In genomic region chr11:17811829-17812559, GRCm38 (mm10) we compare ENCODE assay signal across 19 mouse cellular contexts.
DNase-seq lines count a peak whose midpoint lies in the region; ATAC-seq and TF ChIP-seq lines count a peak whose summit lies in the region.
"Had no signal": no experiment of that assay in that cellular context is flagged by ENCODE, and none has a peak within 500 bp of the region (broad histone marks: within the 10 kb centered on the region; RNA-seq: fewer than 3 reads in every experiment).

No protein-coding gene starts in this region.

- H3K27me3 ChIP-seq in lung, embryonic 14.5 days (ENCODE audit: insufficient read depth, low read length) = no peaks in the 10 kb centered on the region
- no peaks in the 10 kb centered on the region for H3K27me3 ChIP-seq in hindbrain, embryonic 12.5 days
- H3K27me3 ChIP-seq in hindbrain, embryonic 15.5 days = no peaks in the 10 kb centered on the region
- no peaks in the 10 kb centered on the region for H3K27me3 ChIP-seq in midbrain, postnatal 0 days (ENCODE audit: insufficient read depth, low read length)
- H3K27me3 ChIP-seq in liver, embryonic 12.5 days (replicated peaks) = no peaks in the 10 kb centered on the region
- H3K27me3 ChIP-seq: embryonic facial prominence, embryonic 15.5 days; limb, embryonic 13.5 days; megakaryocyte, embryonic 14.5 days; stomach, embryonic 15.5 days had no signal

- H3K27ac ChIP-seq in lung, embryonic 14.5 days (ENCODE audit: low read depth) = no peak overlapping the region
- H3K27ac ChIP-seq in hindbrain, embryonic 12.5 days = no peak overlapping the region
- no peak overlapping the region for H3K27ac ChIP-seq in hindbrain, embryonic 15.5 days (replicated peaks)
- no peak overlapping the region for H3K27ac ChIP-seq in midbrain, postnatal 0 days (ENCODE audit: low read depth, low read length)
- no peak overlapping the region for H3K27ac ChIP-seq in liver, embryonic 12.5 days
- H3K27ac ChIP-seq: embryonic facial prominence, embryonic 15.5 days; limb, embryonic 13.5 days; stomach, embryonic 15.5 days had no signal

- no peak for ATAC-seq in lung, embryonic 14.5 days (ENCODE audit: insufficient read depth)
- peak; percentile 78 for ATAC-seq in hindbrain, embryonic 12.5 days (ENCODE audit: low FRiP score)
- ATAC-seq in hindbrain, embryonic 15.5 days (ENCODE audit: low FRiP score, low read depth) = peak; percentile 59; the same call in 1 of the 2 replicates
- ATAC-seq in midbrain, postnatal 0 days (ENCODE audit: low FRiP score) = no peak
- no peak for ATAC-seq in megakaryocyte progenitor cell, adult 5-6 weeks (replicated peaks; ENCODE audit: poor library complexity)
- no peak for ATAC-seq in liver, embryonic 12.5 days
- ATAC-seq: forebrain, embryonic 16.5 days had no signal

- 68% methylated on average over 8 of the region's 8 CpGs for WGBS in lung, embryonic 14.5 days
- 67% methylated on average over 8 of the region's 8 CpGs for WGBS in hindbrain, embryonic 12.5 days
- WGBS in hindbrain, embryonic 15.5 days = 46% methylated on average over 8 of the region's 8 CpGs
- WGBS in midbrain, postnatal 0 days = 45% methylated on average over 8 of the region's 8 CpGs
- WGBS in liver, embryonic 12.5 days (ENCODE audit: insufficient replicate concordance) = 70% methylated on average over 8 of the region's 8 CpGs

- no peaks in the 10 kb centered on the region for H3K4me1 ChIP-seq in lung, embryonic 14.5 days (ENCODE audit: insufficient read depth)
- H3K4me1 ChIP-seq in hindbrain, embryonic 12.5 days = no peaks in the 10 kb centered on the region
- H3K4me1 ChIP-seq in hindbrain, embryonic 15.5 days (replicated peaks) = 0 out of 2 replicates have a peak, but pooled peaks cover 4% of the 10 kb centered on the region
- no peaks in the 10 kb centered on the region for H3K4me1 ChIP-seq in midbrain, postnatal 0 days (ENCODE audit: insufficient read depth, low read length)
- no peaks in the 10 kb centered on the region for H3K4me1 ChIP-seq in liver, embryonic 12.5 days
- H3K4me1 ChIP-seq: embryonic facial prominence, embryonic 15.5 days; megakaryocyte, embryonic 14.5 days; stomach, embryonic 15.5 days had no signal

- TF ChIP-seq CTCF in lung, embryonic 14.5 days (IDR thresholded peaks at IDR 0.05; ENCODE audit: low read depth) = no peak
- TF ChIP-seq CTCF in midbrain, postnatal 0 days (IDR thresholded peaks at IDR 0.05) = no peak

- H3K9me3 ChIP-seq in lung, embryonic 14.5 days (ENCODE audit: low read depth, low read length) = no peaks in the 10 kb centered on the region
- no peaks in the 10 kb centered on the region for H3K9me3 ChIP-seq in hindbrain, embryonic 12.5 days (replicated peaks)
- H3K9me3 ChIP-seq in hindbrain, embryonic 15.5 days = no peaks in the 10 kb centered on the region
- no peaks in the 10 kb centered on the region for H3K9me3 ChIP-seq in midbrain, postnatal 0 days (ENCODE audit: low read length)
- no peaks in the 10 kb centered on the region for H3K9me3 ChIP-seq in liver, embryonic 12.5 days (replicated peaks)
- H3K9me3 ChIP-seq: embryonic facial prominence, embryonic 15.5 days; limb, embryonic 13.5 days; megakaryocyte, embryonic 14.5 days; stomach, embryonic 15.5 days had no signal

- no peak overlapping the region for H3K9ac ChIP-seq in lung, embryonic 14.5 days
- H3K9ac ChIP-seq in hindbrain, embryonic 12.5 days = no peak overlapping the region
- H3K9ac ChIP-seq in hindbrain, embryonic 15.5 days = no peak overlapping the region
- no peak overlapping the region for H3K9ac ChIP-seq in midbrain, postnatal 0 days (replicated peaks; ENCODE audit: low read length, poor library complexity, severe bottlenecking)
- H3K9ac ChIP-seq in liver, embryonic 12.5 days = no peak overlapping the region
- H3K9ac ChIP-seq: embryonic facial prominence, embryonic 15.5 days; limb, embryonic 13.5 days; stomach, embryonic 15.5 days had no signal

- peak; percentile 9 for DNase-seq in lung, embryonic 14.5 days
- DNase-seq in lung, postnatal 10 days = no peak
- DNase-seq in midbrain, postnatal 0 days (ENCODE audit: low spot score) = peak; percentile 22
- no peak for DNase-seq in left cerebral cortex, adult 11 months (ENCODE audit: low spot score)
- DNase-seq: adrenal gland, adult 2 months; cerebellum, adult 9-11 months; kidney, adult 18-20 months; kidney, postnatal 36 days; lung, postnatal 14 days; thymus, adult 2 months had no signal

- no peaks in the 10 kb centered on the region for H3K36me3 ChIP-seq in lung, embryonic 14.5 days (ENCODE audit: insufficient read depth)
- H3K36me3 ChIP-seq in hindbrain, embryonic 12.5 days = no peaks in the 10 kb centered on the region
- no peaks in the 10 kb centered on the region for H3K36me3 ChIP-seq in hindbrain, embryonic 15.5 days
- no peaks in the 10 kb centered on the region for H3K36me3 ChIP-seq in midbrain, postnatal 0 days (ENCODE audit: insufficient read depth, low read length)
- no peaks in the 10 kb centered on the region for H3K36me3 ChIP-seq in liver, embryonic 12.5 days
- H3K36me3 ChIP-seq: embryonic facial prominence, embryonic 15.5 days; limb, embryonic 13.5 days; stomach, embryonic 15.5 days had no signal

- H3K4me3 ChIP-seq in lung, embryonic 14.5 days (ENCODE audit: low read depth, low read length) = no peak overlapping the region
- H3K4me3 ChIP-seq in hindbrain, embryonic 12.5 days = no peak overlapping the region
- H3K4me3 ChIP-seq in hindbrain, embryonic 15.5 days = no peak overlapping the region
- no peak overlapping the region for H3K4me3 ChIP-seq in midbrain, postnatal 0 days (ENCODE audit: low read depth, low read length)
- no peak overlapping the region for H3K4me3 ChIP-seq in liver, embryonic 12.5 days
- H3K4me3 ChIP-seq: embryonic facial prominence, embryonic 15.5 days; limb, embryonic 13.5 days; megakaryocyte, embryonic 14.5 days; stomach, embryonic 15.5 days had no signal

- no peak overlapping the region for H3K4me2 ChIP-seq in lung, embryonic 14.5 days
- no peak overlapping the region for H3K4me2 ChIP-seq in hindbrain, embryonic 12.5 days (replicated peaks)
- no peak overlapping the region for H3K4me2 ChIP-seq in hindbrain, embryonic 15.5 days
- H3K4me2 ChIP-seq in midbrain, postnatal 0 days (ENCODE audit: low read depth, low read length, poor library complexity, severe bottlenecking) = no peak overlapping the region
- H3K4me2 ChIP-seq in liver, embryonic 12.5 days = no peak overlapping the region
- H3K4me2 ChIP-seq: embryonic facial prominence, embryonic 15.5 days; limb, embryonic 13.5 days; stomach, embryonic 15.5 days had no signal

Comparison
In these comparisons a context has a peak if more than half of its experiments do, and no peak if none do; other contexts are left out.
1. DNase-seq: peak in lung, embryonic 14.5 days (single experiment) and midbrain, postnatal 0 days (single experiment); none in lung, postnatal 10 days (single experiment) and left cerebral cortex, adult 11 months (single experiment).
2. ATAC-seq: peak in hindbrain, embryonic 12.5 days (single experiment) and hindbrain, embryonic 15.5 days (single experiment); none in lung, embryonic 14.5 days (single experiment), midbrain, postnatal 0 days (single experiment), megakaryocyte progenitor cell, adult 5-6 weeks (single experiment) and liver, embryonic 12.5 days (single experiment).